Mouse (Mus musculus) MEL (cell line): ENCODE results near the gene Coq6. TPM values are rescaled to one million over a fixed set of nuclear protein-coding genes. Genes with fewer than 3 reads are reported as not detected.

Experiments used
- DNase-seq: peaks from one replicate; pipeline ENCODE4 v3.0.0; 2011; ENCODE audit warnings: low read depth, low spot score
- H3K27ac ChIP-seq: 2 replicates; pipeline ENCODE4 v1.5.1; 2012; ENCODE audit warnings: low read depth, mild to moderate bottlenecking, control low read depth, low read length, moderate library complexity; ENCODE audit not compliant: control insufficient read depth
- H3K27me3 ChIP-seq, 2 experiments: fragments of 150-350 bp in 1 of 2; sonication (generic) in 1 of 2; 2 replicates each; pipeline ENCODE4 v1.6.1; 2012; ENCODE audit warnings: low read length in 2 of 2, mild to moderate bottlenecking in 2 of 2, improper control_type of control experiment in 1 of 2, moderate library complexity in 1 of 2; ENCODE audit not compliant: insufficient read depth in 2 of 2, control insufficient read depth in 1 of 2
- H3K36me3 ChIP-seq, 2 experiments: 2 replicates each; pipeline ENCODE4 v1.6.1; 2012 to 2014; ENCODE audit warnings: low read length in 2 of 2, improper control_type of control experiment in 1 of 2, inconsistent platforms in 1 of 2, mild to moderate bottlenecking in 1 of 2; ENCODE audit not compliant: insufficient read depth in 2 of 2, control insufficient read depth in 1 of 2
- H3K4me1 ChIP-seq, 2 experiments: fragments of 150-350 bp in 1 of 2; sonication (generic) in 1 of 2; 2 replicates each; pipeline ENCODE4 v1.6.1; 2012; ENCODE audit warnings: low read length in 2 of 2, improper control_type of control experiment in 1 of 2, mild to moderate bottlenecking in 1 of 2; ENCODE audit not compliant: insufficient read depth in 2 of 2, control insufficient read depth in 1 of 2
- H3K4me3 ChIP-seq, 2 experiments: fragments of 150-350 bp in 1 of 2; sonication (generic) in 1 of 2; 2 replicates each; pipeline ENCODE4 v1.5.1; 2012; ENCODE audit warnings: low read depth in 2 of 2, low read length in 2 of 2, mild to moderate bottlenecking in 2 of 2, moderate library complexity in 2 of 2, control low read depth in 1 of 2, improper control_type of control experiment in 1 of 2; ENCODE audit not compliant: control insufficient read depth in 1 of 2, insufficient read depth in 1 of 2
- H3K79me2 ChIP-seq: 2 replicates; pipeline ENCODE4 v1.6.1; 2012; ENCODE audit warnings: mild to moderate bottlenecking, low read length, moderate library complexity; ENCODE audit not compliant: control insufficient read depth, poor library complexity, insufficient read depth
- H3K9ac ChIP-seq: 2 replicates; pipeline ENCODE4 v1.6.1; 2012; ENCODE audit warnings: low read depth, mild to moderate bottlenecking, control low read depth, low read length, moderate library complexity; ENCODE audit not compliant: control insufficient read depth, poor library complexity, severe bottlenecking
- H3K9me3 ChIP-seq: fragments of 150-350 bp; sonication (generic); replicated peaks from 2 replicates; pipeline ENCODE4 v1.6.1; 2012; ENCODE audit warnings: mild to moderate bottlenecking, low read length, improper control_type of control experiment, moderate library complexity; ENCODE audit not compliant: insufficient read depth
- E2F4 ChIP-seq: IDR thresholded peaks from 2 replicates; pipeline ENCODE4 v1.6.1; 2011; ENCODE audit warnings: low read depth, low read length, improper control_type of control experiment, borderline replicate concordance
- ELF1 ChIP-seq: IDR thresholded peaks from 2 replicates; pipeline ENCODE4 v1.6.1; 2014; ENCODE audit warnings: low read depth, mild to moderate bottlenecking, inconsistent platforms, low read length, improper control_type of control experiment, moderate library complexity
- JUND ChIP-seq: IDR thresholded peaks from 2 replicates; pipeline ENCODE4 v1.6.1; 2011; ENCODE audit warnings: low read depth, mild to moderate bottlenecking, improper control_type of control experiment, low read length
- MXI1 ChIP-seq: IDR thresholded peaks from 2 replicates; pipeline ENCODE4 v1.6.1; 2011; ENCODE audit warnings: mild to moderate bottlenecking, low read depth, low read length, improper control_type of control experiment
- MYB ChIP-seq: IDR thresholded peaks from 2 replicates; pipeline ENCODE4 v1.6.1; 2011; ENCODE audit warnings: mild to moderate bottlenecking, low read depth, low read length, improper control_type of control experiment
- POLR2A ChIP-seq, 2 experiments: IDR thresholded peaks; 2 replicates each; pipeline ENCODE4 v1.6.1; 2011 to 2012; ENCODE audit warnings: low read length in 2 of 2, mild to moderate bottlenecking in 2 of 2, control low read depth in 1 of 2, improper control_type of control experiment in 1 of 2, low read depth in 1 of 2, moderate library complexity in 1 of 2; ENCODE audit not compliant: control insufficient read depth in 1 of 2, insufficient read depth in 1 of 2, poor library complexity in 1 of 2
- polyA plus RNA-seq, 2 experiments: library from polyadenylated mRNA; stranded (reverse) in 1 of 2; unstranded in 1 of 2; fragments of >175 nt in 1 of 2; fragments of >200 nt in 1 of 2; gene quantifications; 2 replicates each; pipeline versions ENCODE4 v1.2.1 to v1.2.4; 2012; ENCODE audit warnings: low replicate concordance in 2 of 2, low read depth in 1 of 2; ENCODE audit not compliant: insufficient read length in 2 of 2, insufficient read depth in 1 of 2, missing spikeins in 1 of 2
- total RNA-seq: library from RNA; depleted of rRNA; stranded (reverse); fragments of 300-350 nt; gene quantifications from 2 replicates; pipeline ENCODE4 v1.2.3, GENCODE M21; 2012; rRNA removed

Gene Coq6
- total and polyA plus RNA-seq, 3 experiments = 35.2 to 47.1 TPM; not detected in 1

GRCm38 (mm10) chr12:84416834-84417604 is 55.6 kb downstream of the Coq6 start, which contains the start of gene Rnf113a2:
TSS of gene Rnf113a2 (plus strand) at chr12:84417196.
- H3K36me3 ChIP-seq = no peaks in the 10 kb centered on the region; a peak in 1 of 4 replicates
- DNase-seq = no peak

GRCm38 (mm10) chr12:84417605-84417922 is 56.1 kb downstream of the Coq6 start:
- Histone ChIP-seq H3K9me3 (no peaks in the 10 kb centered on the region), H3K4me1 (no peaks in the 10 kb centered on the region), H3K27ac (no peak overlapping the region), H3K27me3 (no peaks in the 10 kb centered on the region), H3K4me3 (no peak overlapping the region), H3K9ac (no peak overlapping the region), H3K79me2 (no peaks in the 10 kb centered on the region), H3K36me3 (no peaks in the 10 kb centered on the region; a peak in 1 of 4 replicates)
- no peak for DNase-seq
- no peak for TF ChIP-seq JUND
- no peak for TF ChIP-seq E2F4

More at GRCm38 (mm10) chr12:84416834-84417604, 55.6 kb downstream of the Coq6 start, which contains the start of gene Rnf113a2:
- Histone ChIP-seq H3K4me3 (no peak within 1 kb of the TSS), H3K4me1 (no peaks in the 10 kb centered on the region), H3K9me3 (no peaks in the 10 kb centered on the region), H3K9ac (no peak within 1 kb of the TSS), H3K27me3 (no peaks in the 10 kb centered on the region), H3K27ac (no peak within 1 kb of the TSS), H3K79me2 (no peaks in the 10 kb centered on the region)
- no peak for TF ChIP-seq MXI1
- no peak for TF ChIP-seq MYB
- TF ChIP-seq POLR2A (IDR thresholded peaks at IDR 0.05; ENCODE audit: control insufficient read depth in 1 of 2, insufficient read depth in 1 of 2, low read depth in 1 of 2, low read length in 2 of 2, poor library complexity in 1 of 2) = peak in 1 of 2 experiments; percentile 23; a peak in 1 of 4 replicates
- TF ChIP-seq ELF1 = no peak

Other genes starting within 250 kb of the Coq6 start
- 0.98 and 1.3 TPM in 2 replicates for gene Dnal1, start 247.3 kb upstream of the Coq6 start, total RNA-seq
- gene Dnal1, start 247.3 kb upstream of the Coq6 start, polyA plus RNA-seq = 1 to 10 TPM in 1 of 2 experiments, not detected in 1; 1.7 TPM
- gene Pnma1, start 213.2 kb upstream of the Coq6 start, total RNA-seq = 0.10 and 0.31 TPM in 2 replicates
- gene Pnma1, start 213.2 kb upstream of the Coq6 start, polyA plus RNA-seq = under 1 TPM in 1 of 2 experiments, not detected in 1; 0.46 TPM
- gene Elmsan1, start 142.8 kb upstream of the Coq6 start, total RNA-seq = 7.7 TPM in 2 replicates
- gene Elmsan1, start 142.8 kb upstream of the Coq6 start, polyA plus RNA-seq = 10 to 100 TPM in 1 of 2 experiments, not detected in 1; 25.3 TPM
- 32.6 and 33.0 TPM in 2 replicates for gene Ptgr2, start 76.4 kb upstream of the Coq6 start, total RNA-seq
- 10 to 100 TPM in 1 of 2 experiments, not detected in 1; 35.9 TPM for gene Ptgr2, start 76.4 kb upstream of the Coq6 start, polyA plus RNA-seq
- gene Zfp410, start 44.8 kb upstream of the Coq6 start, total RNA-seq = 45.5 and 45.7 TPM in 2 replicates
- gene Zfp410, start 44.8 kb upstream of the Coq6 start, polyA plus RNA-seq = 100 to 1,000 TPM; 182 to 189 TPM
- gene Fam161b, start 176 bp downstream of the Coq6 start, total RNA-seq = 0.46 and 0.85 TPM in 2 replicates
- 1 to 10 TPM in 1 of 2 experiments, not detected in 1; 1.1 TPM for gene Fam161b, start 176 bp downstream of the Coq6 start, polyA plus RNA-seq
- gene Entpd5, start 47.4 kb downstream of the Coq6 start, total RNA-seq = 5.7 and 8.7 TPM in 2 replicates
- 10 to 100 TPM in 1 of 2 experiments, not detected in 1; 12.8 TPM for gene Entpd5, start 47.4 kb downstream of the Coq6 start, polyA plus RNA-seq
- gene Bbof1, start 47.4 kb downstream of the Coq6 start, total RNA-seq = 0.69 and 0.81 TPM in 2 replicates
- gene Bbof1, start 47.4 kb downstream of the Coq6 start, polyA plus RNA-seq = 1 to 10 TPM in 1 of 2 experiments, not detected in 1; 1.3 TPM
- 0.15 TPM in 1 of 2 replicates, not detected in the other for gene Rnf113a2, start 55.5 kb downstream of the Coq6 start, total RNA-seq
- gene Rnf113a2, start 55.5 kb downstream of the Coq6 start, polyA plus RNA-seq = under 1 TPM in 1 of 2 experiments, not detected in 1; 0.10 TPM
- 1.0 and 1.4 TPM in 2 replicates for gene Aldh6a1, start 89.3 kb downstream of the Coq6 start, total RNA-seq
- gene Aldh6a1, start 89.3 kb downstream of the Coq6 start, polyA plus RNA-seq = 1 to 10 TPM in 1 of 2 experiments, not detected in 1; 2.9 TPM
- 4.9 and 6.7 TPM in 2 replicates for gene Lin52, start 89.8 kb downstream of the Coq6 start, total RNA-seq
- gene Lin52, start 89.8 kb downstream of the Coq6 start, polyA plus RNA-seq = 1 to 10 TPM in 1 of 2 experiments, not detected in 1; 7.7 TPM
- gene Vsx2, start 208.1 kb downstream of the Coq6 start, total RNA-seq = not detected in 2 replicates
- gene Vsx2, start 208.1 kb downstream of the Coq6 start, polyA plus RNA-seq = not detected